Mouse (Mus musculus): ENCODE data around the gene Acan.

Acan gene

GRCm38 (mm10) chr7:79053383-79053889 lies at the start of gene Acan:
Acan (plus strand) TSS chr7:79053483.
- no peak for DNase-seq

- DNase-seq = no peak
Observed at GRCm38 (mm10) chr7:79021293-79021905, 31.9 kb upstream of the Acan start.

- no peak for DNase-seq
Observed at GRCm38 (mm10) chr7:79029138-79029537, 24.1 kb upstream of the Acan start.

GRCm38 (mm10) chr7:79033745-79034144 lies 19.5 kb upstream of the Acan start:
- DNase-seq = no peak

- no peak for DNase-seq
Observed at GRCm38 (mm10) chr7:79034521-79034920, 18.8 kb upstream of the Acan start.

GRCm38 (mm10) chr7:79052081-79052480 lies 1.2 kb upstream of the Acan start:
- no peak for DNase-seq

GRCm38 (mm10) chr7:79052521-79053382 lies 531 bp upstream of the Acan start:
- DNase-seq = no peak

GRCm38 (mm10) chr7:79054111-79054510 lies 828 bp downstream of the Acan start:
- DNase-seq = no peak

GRCm38 (mm10) chr7:79058546-79058945 lies 5.3 kb downstream of the Acan start:
- DNase-seq = no peak

- no peak for DNase-seq
Observed at GRCm38 (mm10) chr7:79067466-79067865, 14.2 kb downstream of the Acan start.

GRCm38 (mm10) chr7:79068231-79068630 lies 14.9 kb downstream of the Acan start:
- no peak for DNase-seq

- no peak for DNase-seq
Observed at GRCm38 (mm10) chr7:79079212-79079611, 25.9 kb downstream of the Acan start.

GRCm38 (mm10) chr7:79080572-79081399 lies 27.5 kb downstream of the Acan start:
- peak; percentile 63 for DNase-seq

GRCm38 (mm10) chr7:79089111-79089510 lies 35.8 kb downstream of the Acan start:
- DNase-seq = peak; percentile 7

- DNase-seq = no peak
Observed at GRCm38 (mm10) chr7:79096492-79096891, 43.2 kb downstream of the Acan start.

GRCm38 (mm10) chr7:79113848-79114247 lies 60.6 kb downstream of the Acan start:
- DNase-seq = no peak

- DNase-seq = no peak
Observed at GRCm38 (mm10) chr7:79123465-79123864, 70.2 kb downstream of the Acan start.

- no peak for DNase-seq
Observed at GRCm38 (mm10) chr7:79129883-79130282, 76.6 kb downstream of the Acan start.

GRCm38 (mm10) chr7:79130385-79130784 lies 77.1 kb downstream of the Acan start:
- no peak for DNase-seq

- DNase-seq = peak; percentile 37
Observed at GRCm38 (mm10) chr7:79130843-79131444, 77.7 kb downstream of the Acan start, which contains the start of gene Hapln3. Hapln3 (minus strand) TSS chr7:79131018.

GRCm38 (mm10) chr7:79133391-79133790 lies 80.1 kb downstream of the Acan start:
- no peak for DNase-seq

- no peak for DNase-seq
Observed at GRCm38 (mm10) chr7:79139328-79139824, 86.1 kb downstream of the Acan start.

All from kidney, postnatal 14 days (tissue).